Mouse (Mus musculus) G1E (cell line): ENCODE results near the gene Plch2.

ENCODE experiments used
- CTCF ChIP-seq: IDR thresholded peaks from 2 replicates; pipeline ENCODE4 v1.5.1; 2012; ENCODE audit warnings: low read depth, low read length, inconsistent platforms, mixed read lengths
- GATA2 ChIP-seq: IDR thresholded peaks from 2 replicates; pipeline ENCODE4 v1.6.1; 2012; ENCODE audit warnings: low read depth, low read length, inconsistent platforms, borderline replicate concordance
- TAL1 ChIP-seq: conservative IDR thresholded peaks from 2 replicates; pipeline ENCODE4 v1.6.1; 2012; ENCODE audit warnings: low read depth, low read length, inconsistent platforms, mixed read lengths

- no peak for TF ChIP-seq GATA2
- no peak for TF ChIP-seq CTCF
- no peak for TF ChIP-seq TAL1
These were observed 116.4 kb downstream of the Plch2 start for GRCm38 (mm10) chr4:154940156-154940555.
